Mouse (Mus musculus) CD4-positive, CD25-positive, alpha-beta regulatory T cell (primary cell): ENCODE results near the gene Spag9. TPM values are rescaled to one million over a fixed set of nuclear protein-coding genes. Genes with fewer than 3 reads are reported as not detected.

Experiments used
- polyA plus RNA-seq: library from polyadenylated mRNA; unstranded; fragments of 100-300 nt; shearing (Covaris generic); gene quantifications from one replicate; pipeline ENCODE4 v1.2.1, GENCODE M21; 2017

Spag9 gene
- 53.2 TPM for polyA plus RNA-seq

DNA sequence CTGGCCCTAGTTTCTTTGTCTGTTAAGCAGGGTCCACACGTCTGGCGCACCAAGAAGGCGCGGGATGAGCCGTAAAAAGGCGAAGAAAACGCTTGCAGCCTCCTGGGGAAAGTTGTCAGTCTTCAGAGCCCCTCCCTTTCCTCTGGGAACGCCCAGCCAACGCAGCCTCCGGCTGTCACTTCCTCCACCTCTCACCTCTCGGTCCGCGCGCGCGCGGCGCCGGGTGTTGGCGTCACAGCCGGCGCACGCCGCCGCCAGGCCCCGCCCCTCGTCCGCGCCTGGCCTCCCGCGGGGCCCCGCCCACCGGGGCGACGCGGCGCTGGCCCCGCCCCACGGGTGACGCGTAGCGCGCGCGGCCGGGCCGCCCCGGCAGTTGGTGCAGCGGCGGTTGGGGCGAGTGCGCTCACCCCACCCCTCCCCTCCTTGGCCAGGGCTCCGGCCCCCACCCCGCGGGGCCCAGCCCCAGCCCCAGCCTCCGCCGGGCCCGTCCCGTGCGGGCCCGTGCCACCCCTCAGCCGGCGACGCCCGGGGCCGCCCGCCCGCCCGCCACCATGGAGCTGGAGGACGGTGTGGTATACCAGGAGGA lies at the start of gene Spag9:
TSS of gene Spag9 (plus strand) at position 372 of the 586 bp plus-strand sequence.

DNA sequence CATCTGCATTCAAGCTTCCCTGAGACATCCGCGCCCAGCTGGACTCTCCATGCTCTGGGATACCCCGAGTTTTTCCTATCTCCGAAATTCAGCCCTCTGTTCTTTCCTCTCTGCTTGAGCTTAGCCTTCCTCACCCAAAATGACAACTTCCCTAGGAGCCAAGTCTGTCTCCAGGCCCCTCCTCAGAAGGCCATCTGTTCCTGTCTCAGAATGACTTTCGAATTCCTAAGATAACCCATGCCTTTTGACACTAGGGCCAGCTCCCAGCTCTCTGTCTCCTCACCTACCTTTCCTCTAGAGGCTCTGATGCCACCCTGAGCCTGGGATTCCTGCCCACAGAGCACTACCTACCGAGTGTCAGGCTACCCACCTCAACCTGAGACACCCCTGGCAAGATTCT lies 39.7 kb upstream of the Spag9 start, which contains the start of gene Nme2:
TSS of gene Nme2 (minus strand) at position 101 of the 400 bp plus-strand sequence.

GRCm38 (mm10) chr11:93968005-93968847 lies 27.7 kb upstream of the Spag9 start, which contains the start of the genes Gm20390 and Nme1:
Gene Gm20390 (minus strand): TSS chr11:93968293.
Gene Nme1 (minus strand): TSS chr11:93968521.

Other genes starting within 250 kb of the Spag9 start
- 64.9 TPM for gene Utp18, start 110.3 kb upstream of the Spag9 start, polyA plus RNA-seq
- gene Mbtd1, start 110.2 kb upstream of the Spag9 start, polyA plus RNA-seq = 30.8 TPM
- 115 TPM for gene Nme2, start 39.8 kb upstream of the Spag9 start, polyA plus RNA-seq
- 226 TPM for gene Gm20390, start 27.8 kb upstream of the Spag9 start, polyA plus RNA-seq
- 103 TPM for gene Nme1, start 27.6 kb upstream of the Spag9 start, polyA plus RNA-seq
- 44.4 TPM for gene Tob1, start 215.4 kb downstream of the Spag9 start, polyA plus RNA-seq
- 0.17 TPM for gene Wfikkn2, start 249.9 kb downstream of the Spag9 start, polyA plus RNA-seq